Mouse (Mus musculus) C2C12 (cell line): Measurements from ENCODE around the gene Dct. TPM values are rescaled to one million over a fixed set of nuclear protein-coding genes. Genes with fewer than 3 reads are reported as not detected.

Source experiments
- H3K27me3 ChIP-seq: one replicate; pipeline ENCODE4 v1.6.1; 2011; ENCODE audit not compliant: control insufficient read depth, insufficient read depth, insufficient read length
- H3K36me3 ChIP-seq: one replicate; pipeline ENCODE4 v1.6.1; 2011; ENCODE audit not compliant: control insufficient read depth, insufficient read depth
- H3K4me3 ChIP-seq: one replicate; pipeline ENCODE4 v1.5.1; 2011; ENCODE audit warnings: mild to moderate bottlenecking, control low read depth; ENCODE audit not compliant: poor library complexity, insufficient read depth, severe bottlenecking
- H3K79me2 ChIP-seq: one replicate; pipeline ENCODE4 v1.6.1; 2011; ENCODE audit not compliant: control insufficient read depth, insufficient read depth
- H3K79me3 ChIP-seq: one replicate; pipeline ENCODE4 v1.6.1; 2011; ENCODE audit warnings: low read depth, control low read depth
- H3ac ChIP-seq: one replicate; pipeline ENCODE3; 2011; ENCODE audit warnings: low read depth; ENCODE audit not compliant: control insufficient read depth, insufficient read length
- CEBPB ChIP-seq: IDR thresholded peaks from one replicate; pipeline ENCODE4 v1.6.1; 2011; ENCODE audit warnings: low read depth, mild to moderate bottlenecking, control low read depth, moderate library complexity
- CTCF ChIP-seq: IDR thresholded peaks from one replicate; pipeline ENCODE4 v1.5.1; 2011; ENCODE audit not compliant: control insufficient read depth, insufficient read depth, insufficient read length
- FOSL1 ChIP-seq: IDR thresholded peaks from one replicate; pipeline ENCODE4 v1.8.0; 2011; ENCODE audit warnings: mild to moderate bottlenecking, low read length; ENCODE audit not compliant: poor library complexity, insufficient read depth, severe bottlenecking
- MAX ChIP-seq: IDR thresholded peaks from one replicate; pipeline ENCODE4 v1.6.1; 2011; ENCODE audit warnings: mild to moderate bottlenecking, control low read depth
- MYOD1 ChIP-seq: IDR thresholded peaks from one replicate; pipeline ENCODE4 v1.6.1; 2011; ENCODE audit warnings: low read depth; ENCODE audit not compliant: control insufficient read depth, insufficient read length
- MYOG ChIP-seq: IDR thresholded peaks from one replicate; pipeline ENCODE4 v1.6.1; 2011; ENCODE audit not compliant: control insufficient read depth, insufficient read length; ENCODE audit errors: extremely low read depth
- USF1 ChIP-seq: IDR thresholded peaks from one replicate; pipeline ENCODE4 v1.6.1; 2011; ENCODE audit warnings: low read depth, mild to moderate bottlenecking, control low read depth, moderate library complexity
- polyA plus RNA-seq: library from polyadenylated mRNA; unstranded; fragments of >200 nt; fragmentation: generic; extraction: Trizol; gene quantifications from one replicate; pipeline ENCODE4 v1.2.1, GENCODE M21; 2012; ENCODE audit warnings: missing spikeins

Gene Dct
- polyA plus RNA-seq, 1 experiment = 0.04 TPM

DNA sequence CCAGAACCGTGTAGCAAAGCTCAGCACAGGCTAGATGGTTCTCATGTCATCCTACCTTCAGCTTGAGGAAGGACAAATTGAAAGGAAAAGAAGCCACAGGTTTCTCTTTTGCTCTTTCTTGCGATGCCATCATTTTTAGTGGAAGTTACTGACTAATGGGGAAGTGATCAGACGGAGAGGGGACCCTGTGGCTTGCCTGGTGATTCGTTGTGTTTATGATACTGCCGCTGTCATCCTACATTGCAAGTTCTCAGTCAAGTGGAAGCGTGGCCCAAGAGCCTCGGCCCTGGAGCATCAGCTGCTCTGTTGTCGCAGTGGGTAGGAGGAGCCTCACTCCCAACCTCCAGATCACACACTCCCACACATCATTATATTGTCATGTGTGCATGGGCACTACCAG is 61.8 kb downstream of the Dct start:
- no peaks in the 10 kb centered on the region for H3K79me3 ChIP-seq
- H3ac ChIP-seq = no peak overlapping the region
- H3K27me3 ChIP-seq = peaks cover 6% of the 10 kb centered on the region
- H3K79me2 ChIP-seq = no peaks in the 10 kb centered on the region
- H3K4me3 ChIP-seq = no peak overlapping the region
- TF ChIP-seq MYOD1 = no peak
- H3K36me3 ChIP-seq = no peaks in the 10 kb centered on the region

DNA sequence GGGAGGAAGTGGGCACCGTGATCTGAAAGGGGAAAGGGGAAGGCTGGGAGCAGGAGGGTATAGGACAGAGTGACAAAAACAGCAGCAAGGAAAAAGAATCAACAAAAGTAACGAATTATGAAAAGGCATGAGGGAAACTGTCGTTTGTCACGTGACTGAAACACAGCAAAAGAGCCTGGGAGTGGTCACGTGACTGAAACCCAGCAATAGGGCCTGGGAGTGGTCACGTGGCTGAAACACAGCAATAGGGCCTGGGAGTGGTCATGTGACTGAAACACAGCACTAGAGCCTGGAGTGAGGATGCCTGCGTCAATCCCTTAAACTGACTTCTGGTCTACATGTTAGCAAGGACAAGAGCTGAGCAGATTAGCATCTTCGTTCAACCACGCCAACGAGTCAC is 63.6 kb downstream of the Dct start:
- TF ChIP-seq FOSL1 (no peak), USF1 (peak; percentile 74)
- no peaks in the 10 kb centered on the region for H3K36me3 ChIP-seq
- peaks cover 6% of the 10 kb centered on the region for H3K27me3 ChIP-seq
- H3ac ChIP-seq = no peak overlapping the region
- no peaks in the 10 kb centered on the region for H3K79me3 ChIP-seq
- no peaks in the 10 kb centered on the region for H3K79me2 ChIP-seq
- H3K4me3 ChIP-seq = no peak overlapping the region

- peaks cover 2% of the 10 kb centered on the region for H3K27me3 ChIP-seq
- no peaks in the 10 kb centered on the region for H3K79me2 ChIP-seq
- H3ac ChIP-seq = no peak overlapping the region
- H3K79me3 ChIP-seq = no peaks in the 10 kb centered on the region
- TF ChIP-seq MAX (no peak), MYOG (no peak), USF1 (no peak), MYOD1 (no peak), CEBPB (no peak), CTCF (no peak), FOSL1 (no peak)
- H3K36me3 ChIP-seq = no peaks in the 10 kb centered on the region
- no peak overlapping the region for H3K4me3 ChIP-seq
These were observed 70.5 kb downstream of the Dct start for GRCm38 (mm10) chr14:117981532-117981931.

- Histone ChIP-seq H3K79me2 (no peaks in the 10 kb centered on the region), H3ac (no peak overlapping the region), H3K36me3 (no peaks in the 10 kb centered on the region), H3K79me3 (no peaks in the 10 kb centered on the region), H3K27me3 (no peaks in the 10 kb centered on the region), H3K4me3 (no peak overlapping the region)
- no peak for TF ChIP-seq USF1
- no peak for TF ChIP-seq FOSL1
- no peak for TF ChIP-seq MAX
- TF ChIP-seq CTCF = no peak
- no peak for TF ChIP-seq MYOD1
- TF ChIP-seq MYOG = no peak
- TF ChIP-seq CEBPB = no peak
These were observed 79.5 kb downstream of the Dct start for GRCm38 (mm10) chr14:117972576-117972975.

Other genes with a start within 250 kb of the Dct start
- 13.7 TPM for gene Tgds, start 80.5 kb upstream of the Dct start, polyA plus RNA-seq
- 24.4 TPM for gene Gpr180, start 84.9 kb upstream of the Dct start, polyA plus RNA-seq
- gene Sox21, start 184.8 kb upstream of the Dct start, polyA plus RNA-seq = 0.01 TPM
- gene Gm9376, start 214.7 kb upstream of the Dct start, polyA plus RNA-seq = not detected